Mouse (Mus musculus): Measurements from ENCODE around the gene Arid1b. TPM values are rescaled to one million over a fixed set of nuclear protein-coding genes. Genes with fewer than 3 reads are reported as not detected.

The Arid1b gene
- polyA plus RNA-seq, 1 experiment from 2014 or later, result 20.5 TPM

DNA sequence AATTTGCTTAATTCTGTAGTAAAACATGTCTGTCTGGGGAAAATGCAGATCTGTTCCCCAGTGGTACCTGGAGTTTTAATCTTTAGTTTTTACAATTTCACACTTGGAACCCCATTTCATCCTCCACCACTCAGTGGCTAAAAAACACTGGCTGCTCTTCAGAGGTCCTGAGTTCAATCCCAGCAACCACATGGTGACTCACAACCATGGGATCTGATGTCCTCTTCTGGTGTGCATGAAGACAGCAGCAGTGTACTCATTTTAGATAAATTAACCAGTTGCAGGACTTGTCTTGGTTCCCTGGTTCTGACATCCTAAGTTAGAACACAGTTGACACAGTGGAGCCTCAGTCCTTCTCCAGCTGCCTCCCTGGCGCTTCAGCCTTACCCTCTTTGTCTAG, 239.9 kb downstream of the Arid1b start:
- no peak overlapping the region for H3K4me3 ChIP-seq (replicated peaks; ENCODE audit: low read length)
- H3K4me2 ChIP-seq (replicated peaks), result no peak overlapping the region
- H3K9ac ChIP-seq, result no peak overlapping the region
- no peak for DNase-seq (ENCODE audit: low spot score)
- no peaks in the 10 kb centered on the region for H3K36me3 ChIP-seq (replicated peaks; ENCODE audit: control insufficient read depth, insufficient read depth)
- H3K9me3 ChIP-seq (ENCODE audit: control insufficient read depth, low read length), result no peaks in the 10 kb centered on the region
- no peak overlapping the region for H3K27ac ChIP-seq
- no peaks in the 10 kb centered on the region for H3K27me3 ChIP-seq (ENCODE audit: control insufficient read depth, insufficient read depth, low read length)
- ATAC-seq (ENCODE audit: low FRiP score), result no peak
- WGBS, result 92% methylated on average over 1 of the region's 1 CpGs
- peaks cover 38% of the 10 kb centered on the region for H3K4me1 ChIP-seq (replicated peaks; ENCODE audit: control insufficient read depth, insufficient read depth, low read length)

GRCm38 (mm10) chr17:5235057-5235456, 240.9 kb downstream of the Arid1b start:
- ATAC-seq (ENCODE audit: low FRiP score) (no peak), DNase-seq (ENCODE audit: low spot score) (no peak)
- Histone ChIP-seq H3K4me3 (replicated peaks; ENCODE audit: low read length) (no peak overlapping the region), H3K27ac (no peak overlapping the region), H3K9ac (no peak overlapping the region), H3K9me3 (ENCODE audit: control insufficient read depth, low read length) (no peaks in the 10 kb centered on the region), H3K36me3 (replicated peaks; ENCODE audit: control insufficient read depth, insufficient read depth) (no peaks in the 10 kb centered on the region), H3K4me1 (replicated peaks; ENCODE audit: control insufficient read depth, insufficient read depth, low read length) (peaks cover 41% of the 10 kb centered on the region), H3K4me2 (replicated peaks) (no peak overlapping the region), H3K27me3 (ENCODE audit: control insufficient read depth, insufficient read depth, low read length) (no peaks in the 10 kb centered on the region)
- 89% methylated on average over 9 of the region's 9 CpGs for WGBS

DNA sequence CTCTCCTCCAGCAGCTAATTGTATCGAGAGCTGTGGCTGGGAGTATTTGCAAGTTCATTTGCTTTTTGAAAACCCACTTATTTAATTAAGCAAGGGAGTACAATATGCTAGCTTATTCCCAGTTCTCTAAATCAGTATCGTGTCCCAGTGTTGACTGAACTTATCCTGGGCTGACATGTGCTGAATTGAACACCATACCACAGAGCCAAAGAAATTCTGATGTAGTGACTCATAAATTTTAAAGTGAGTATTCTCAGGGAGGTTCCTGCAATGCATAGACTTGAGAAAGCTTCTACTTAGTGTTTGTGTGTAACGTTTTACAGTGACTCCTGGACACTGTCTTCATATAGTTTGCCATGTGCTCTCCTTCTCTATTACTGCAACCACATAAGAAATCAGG, 243.6 kb downstream of the Arid1b start:
- no peaks in the 10 kb centered on the region for H3K9me3 ChIP-seq (ENCODE audit: control insufficient read depth, low read length)
- H3K9ac ChIP-seq, result no peak overlapping the region
- no peak overlapping the region for H3K4me3 ChIP-seq (replicated peaks; ENCODE audit: low read length)
- DNase-seq (ENCODE audit: low spot score) (no peak), ATAC-seq (ENCODE audit: low FRiP score) (no peak)
- H3K27ac ChIP-seq, result no peak overlapping the region; the same call in 1 of the 2 replicates
- WGBS, result 52% methylated on average over 3 of the region's 3 CpGs
- peaks cover 41% of the 10 kb centered on the region for H3K4me1 ChIP-seq (replicated peaks; ENCODE audit: control insufficient read depth, insufficient read depth, low read length)
- no peak overlapping the region for H3K4me2 ChIP-seq (replicated peaks)
- no peaks in the 10 kb centered on the region for H3K27me3 ChIP-seq (ENCODE audit: control insufficient read depth, insufficient read depth, low read length)
- H3K36me3 ChIP-seq (replicated peaks; ENCODE audit: control insufficient read depth, insufficient read depth), result 0 out of 2 replicates have a peak, but pooled peaks cover 1% of the 10 kb centered on the region

DNA sequence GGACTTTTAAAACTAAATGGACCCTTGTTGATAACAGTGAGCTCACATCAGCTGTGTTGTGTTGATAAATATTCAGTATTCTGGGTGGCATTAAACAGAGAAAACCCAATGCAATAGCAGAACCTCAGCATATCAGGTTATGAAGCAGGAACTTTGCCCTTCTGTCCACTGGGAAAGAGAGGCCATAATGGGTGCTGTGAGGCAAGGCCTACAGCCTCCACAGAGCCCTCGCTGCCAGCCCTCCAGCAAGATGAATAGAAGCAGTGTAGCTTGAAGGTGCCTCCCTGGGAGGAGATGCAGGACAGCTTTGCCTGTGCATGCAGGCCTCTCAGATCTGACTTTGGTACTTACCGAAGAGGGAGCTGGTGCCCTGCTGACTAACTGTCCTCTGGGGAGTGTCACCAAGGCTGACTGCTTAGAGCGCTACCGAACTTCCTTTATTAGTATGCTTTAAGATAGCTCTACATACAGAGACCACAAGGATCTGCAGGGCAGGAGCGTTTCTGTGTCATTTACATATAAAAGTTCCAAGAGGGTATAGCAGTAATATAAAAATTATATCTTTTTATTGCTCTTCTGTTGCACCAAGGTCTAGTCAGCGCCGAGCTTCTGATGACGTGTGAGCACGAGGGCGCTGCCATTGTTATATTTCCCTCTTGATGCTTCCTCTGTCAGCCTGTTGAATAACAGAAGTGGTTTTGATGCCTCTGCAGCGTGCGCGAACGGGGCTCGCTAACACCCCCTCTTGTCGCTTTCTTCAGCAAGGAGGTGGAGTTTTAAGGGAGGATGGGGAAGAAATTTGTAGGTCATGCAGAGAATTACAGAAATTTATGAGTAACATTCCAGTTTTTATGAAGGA, 244.5 kb downstream of the Arid1b start:
- Histone ChIP-seq H3K27ac (no peak overlapping the region; the same call in 1 of the 2 replicates), H3K9me3 (ENCODE audit: control insufficient read depth, low read length) (no peaks in the 10 kb centered on the region), H3K36me3 (replicated peaks; ENCODE audit: control insufficient read depth, insufficient read depth) (0 out of 2 replicates have a peak, but pooled peaks cover 7% of the 10 kb centered on the region), H3K4me3 (replicated peaks; ENCODE audit: low read length) (no peak overlapping the region), H3K9ac (no peak overlapping the region), H3K4me2 (replicated peaks) (no peak overlapping the region), H3K4me1 (replicated peaks; ENCODE audit: control insufficient read depth, insufficient read depth, low read length) (peaks cover 41% of the 10 kb centered on the region), H3K27me3 (ENCODE audit: control insufficient read depth, insufficient read depth, low read length) (no peaks in the 10 kb centered on the region)
- DNase-seq (ENCODE audit: low spot score) (no peak), ATAC-seq (ENCODE audit: low FRiP score) (no peak; the same call in 1 of the 2 replicates)
- WGBS, result 47% methylated on average over 16 of the region's 16 CpGs

GRCm38 (mm10) chr17:5244526-5244925, 250.4 kb downstream of the Arid1b start:
- H3K36me3 ChIP-seq (replicated peaks; ENCODE audit: control insufficient read depth, insufficient read depth), result 0 out of 2 replicates have a peak, but pooled peaks cover 7% of the 10 kb centered on the region
- H3K9me3 ChIP-seq (ENCODE audit: control insufficient read depth, low read length), result no peaks in the 10 kb centered on the region
- ATAC-seq (ENCODE audit: low FRiP score) (no peak), DNase-seq (ENCODE audit: low spot score) (no peak)
- H3K27ac ChIP-seq, result no peak overlapping the region
- H3K27me3 ChIP-seq (ENCODE audit: control insufficient read depth, insufficient read depth, low read length), result no peaks in the 10 kb centered on the region
- no peak overlapping the region for H3K4me3 ChIP-seq (replicated peaks; ENCODE audit: low read length)
- no peak overlapping the region for H3K9ac ChIP-seq
- WGBS, result 70% methylated on average over 2 of the region's 2 CpGs
- no peak overlapping the region for H3K4me2 ChIP-seq (replicated peaks)
- H3K4me1 ChIP-seq (replicated peaks; ENCODE audit: control insufficient read depth, insufficient read depth, low read length), result peaks cover 29% of the 10 kb centered on the region

- no peak overlapping the region for H3K4me3 ChIP-seq (replicated peaks; ENCODE audit: low read length)
- 85% methylated on average over 11 of the region's 11 CpGs for WGBS
- no peak for ATAC-seq (ENCODE audit: low FRiP score)
- H3K27ac ChIP-seq, result no peak overlapping the region
- no peaks in the 10 kb centered on the region for H3K9me3 ChIP-seq (ENCODE audit: control insufficient read depth, low read length)
- DNase-seq (ENCODE audit: low spot score), result no peak
- no peaks in the 10 kb centered on the region for H3K27me3 ChIP-seq (ENCODE audit: control insufficient read depth, insufficient read depth, low read length)
- no peak overlapping the region for H3K4me2 ChIP-seq (replicated peaks)
- H3K9ac ChIP-seq, result no peak overlapping the region
- H3K4me1 ChIP-seq (replicated peaks; ENCODE audit: control insufficient read depth, insufficient read depth, low read length), result peaks cover 40% of the 10 kb centered on the region
- H3K36me3 ChIP-seq (replicated peaks; ENCODE audit: control insufficient read depth, insufficient read depth), result 0 out of 2 replicates have a peak, but pooled peaks cover 7% of the 10 kb centered on the region
These were observed 252.6 kb downstream of the Arid1b start for GRCm38 (mm10) chr17:5246688-5247087.

DNA sequence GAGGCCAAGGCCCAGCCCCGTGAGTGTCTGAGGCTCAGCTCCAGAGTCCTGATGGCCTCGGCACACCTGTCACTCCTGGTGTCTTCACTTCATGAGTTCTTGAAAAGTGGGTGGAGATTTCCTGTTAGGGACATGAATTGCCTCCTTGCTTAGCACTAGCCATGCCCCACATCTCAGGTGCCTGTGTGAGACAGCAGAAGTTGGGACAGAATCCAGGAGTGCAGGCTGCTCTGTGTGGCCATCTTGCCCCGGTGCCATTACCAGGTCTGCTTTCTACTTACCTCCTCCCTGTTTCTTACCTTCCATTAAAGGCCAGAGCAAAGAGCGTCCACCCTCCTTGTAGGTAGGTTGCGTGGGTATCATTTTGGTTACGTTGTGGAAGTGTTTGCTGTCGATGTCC, 253.1 kb downstream of the Arid1b start:
- Histone ChIP-seq H3K27ac (no peak overlapping the region), H3K9me3 (ENCODE audit: control insufficient read depth, low read length) (no peaks in the 10 kb centered on the region), H3K4me1 (replicated peaks; ENCODE audit: control insufficient read depth, insufficient read depth, low read length) (peaks cover 42% of the 10 kb centered on the region), H3K27me3 (ENCODE audit: control insufficient read depth, insufficient read depth, low read length) (no peaks in the 10 kb centered on the region), H3K4me3 (replicated peaks; ENCODE audit: low read length) (no peak overlapping the region), H3K36me3 (replicated peaks; ENCODE audit: control insufficient read depth, insufficient read depth) (0 out of 2 replicates have a peak, but pooled peaks cover 7% of the 10 kb centered on the region), H3K4me2 (replicated peaks) (no peak overlapping the region), H3K9ac (no peak overlapping the region)
- 93% methylated on average over 7 of the region's 7 CpGs for WGBS
- ATAC-seq (ENCODE audit: low FRiP score) (no peak), DNase-seq (ENCODE audit: low spot score) (no peak)

DNA sequence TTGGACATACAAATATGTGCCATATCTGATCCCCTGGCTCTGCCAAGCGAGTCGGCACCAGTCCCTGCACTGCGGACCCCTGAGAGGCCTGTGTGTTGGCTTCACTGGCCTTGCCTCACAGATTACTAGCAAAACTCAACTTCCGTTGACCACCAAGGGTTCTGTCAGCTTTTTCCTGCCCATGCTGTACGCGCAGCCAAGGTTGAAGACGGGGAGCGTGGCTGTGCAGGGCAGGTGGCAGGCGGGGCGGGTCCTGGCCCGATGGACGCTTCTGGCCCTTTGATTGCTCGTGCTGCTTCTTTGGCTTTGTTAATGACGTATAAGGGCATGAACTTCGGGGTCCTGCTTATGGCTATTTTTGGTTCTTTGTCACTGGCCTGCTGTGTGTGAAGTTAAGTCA, 253.6 kb downstream of the Arid1b start:
- Histone ChIP-seq H3K36me3 (replicated peaks; ENCODE audit: control insufficient read depth, insufficient read depth) (0 out of 2 replicates have a peak, but pooled peaks cover 6% of the 10 kb centered on the region), H3K27me3 (ENCODE audit: control insufficient read depth, insufficient read depth, low read length) (no peaks in the 10 kb centered on the region), H3K27ac (no peak overlapping the region), H3K4me3 (replicated peaks; ENCODE audit: low read length) (no peak overlapping the region), H3K4me1 (replicated peaks; ENCODE audit: control insufficient read depth, insufficient read depth, low read length) (peaks cover 42% of the 10 kb centered on the region), H3K9ac (no peak overlapping the region), H3K9me3 (ENCODE audit: control insufficient read depth, low read length) (no peaks in the 10 kb centered on the region), H3K4me2 (replicated peaks) (no peak overlapping the region)
- ATAC-seq (ENCODE audit: low FRiP score), result no peak
- WGBS, result 91% methylated on average over 15 of the region's 15 CpGs
- no peak for DNase-seq (ENCODE audit: low spot score)

DNA sequence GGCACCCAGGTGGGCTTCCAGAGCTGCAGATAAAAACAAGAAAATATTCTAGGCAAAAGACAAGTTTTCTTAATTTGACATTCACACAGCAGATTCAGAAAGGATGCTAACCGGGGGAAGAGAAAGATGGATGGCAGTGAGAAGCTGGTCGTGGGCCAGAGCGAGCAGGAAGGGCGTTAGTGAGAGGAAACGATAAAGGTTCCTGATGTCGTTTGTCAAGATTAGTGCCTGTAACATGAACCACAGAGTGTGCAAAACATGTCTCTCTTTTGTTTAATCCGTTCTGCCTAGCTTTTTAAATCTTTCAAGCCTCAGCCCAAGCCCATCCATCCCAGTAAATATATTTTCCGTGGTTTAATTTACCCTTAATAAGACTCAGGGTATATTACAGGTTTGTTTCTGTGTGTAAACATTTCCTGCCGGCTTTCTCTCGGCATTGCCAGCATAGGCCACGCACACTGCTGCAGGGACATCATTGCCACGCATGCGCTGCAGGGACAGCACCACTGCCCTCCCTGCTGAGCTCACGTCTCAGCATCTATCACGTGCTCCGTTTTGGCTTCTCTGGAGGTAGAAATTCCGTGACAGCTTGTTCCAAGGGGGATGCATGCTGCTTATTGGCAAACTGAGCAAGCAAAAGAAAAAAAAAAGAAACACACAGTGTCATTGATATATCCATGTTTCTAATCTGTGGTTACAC, 255.0 kb downstream of the Arid1b start:
- Histone ChIP-seq H3K27ac (peak overlapping the region; percentile 77), H3K4me2 (replicated peaks) (no peak overlapping the region), H3K27me3 (ENCODE audit: control insufficient read depth, insufficient read depth, low read length) (no peaks in the 10 kb centered on the region), H3K4me1 (replicated peaks; ENCODE audit: control insufficient read depth, insufficient read depth, low read length) (peaks cover 42% of the 10 kb centered on the region), H3K9ac (no peak overlapping the region), H3K9me3 (ENCODE audit: control insufficient read depth, low read length) (no peaks in the 10 kb centered on the region), H3K36me3 (replicated peaks; ENCODE audit: control insufficient read depth, insufficient read depth) (no peaks in the 10 kb centered on the region), H3K4me3 (replicated peaks; ENCODE audit: low read length) (no peak overlapping the region)
- no peak for ATAC-seq (ENCODE audit: low FRiP score)
- peak; percentile 69 for DNase-seq (ENCODE audit: low spot score)
- 50% methylated on average over 17 of the region's 17 CpGs for WGBS

All from hindbrain, embryonic 14.5 days (tissue).